Mouse (Mus musculus): ENCODE data around the gene H2-T24. TPM values are rescaled to one million over a fixed set of nuclear protein-coding genes. Genes with fewer than 3 reads are reported as not detected.
"Not testable (repeated sequence)": the region's sequence is repeated elsewhere in the genome, so short reads cannot be mapped to it uniquely, and the experiment has no call there.

Gene H2-T24
- polyA plus RNA-seq (2015; fragmentation: Nextera tagmentation; extraction: Ambion mirVana) = 5.4 and 5.8 TPM in 2 replicates

GRCm38 (mm10) chr17:36020191-36021073 lies at the start of gene H2-T24:
Gene H2-T24 (minus strand): TSS chr17:36020560.
- no peak within 1 kb of the TSS for H3K27ac ChIP-seq (replicated peaks)
- ATAC-seq (replicated peaks) = no peak
- H3K4me2 ChIP-seq (replicated peaks) = no peak within 1 kb of the TSS
- H3K4me3 ChIP-seq = no peak within 1 kb of the TSS
- WGBS = 43% methylated on average over 15 of the region's 15 CpGs
- no peaks in the 10 kb centered on the region for H3K4me1 ChIP-seq
- H3K9me3 ChIP-seq = no peaks in the 10 kb centered on the region
- H3K9ac ChIP-seq (replicated peaks) = no peak within 1 kb of the TSS
- no peaks in the 10 kb centered on the region for H3K27me3 ChIP-seq
- no peaks in the 10 kb centered on the region for H3K36me3 ChIP-seq

- ATAC-seq (replicated peaks) = no peak
- no peaks in the 10 kb centered on the region for H3K4me1 ChIP-seq
- no peaks in the 10 kb centered on the region for H3K9me3 ChIP-seq
- H3K36me3 ChIP-seq = no peaks in the 10 kb centered on the region
- no peak overlapping the region for H3K4me3 ChIP-seq
- WGBS = 35% methylated on average over 2 of the region's 2 CpGs
- no peak overlapping the region for H3K4me2 ChIP-seq (replicated peaks)
- H3K9ac ChIP-seq (replicated peaks) = no peak overlapping the region
- no peak overlapping the region for H3K27ac ChIP-seq (replicated peaks)
- no peaks in the 10 kb centered on the region for H3K27me3 ChIP-seq
Observed at GRCm38 (mm10) chr17:36060829-36061228, 40.5 kb upstream of the H2-T24 start.

GRCm38 (mm10) chr17:36058362-36058761 lies 38.0 kb upstream of the H2-T24 start, which contains the start of gene Gm11127:
Gene Gm11127 (minus strand): TSS chr17:36058371.
- H3K9ac ChIP-seq (replicated peaks); H3K36me3 ChIP-seq; ATAC-seq (replicated peaks); H3K4me1 ChIP-seq; H3K9me3 ChIP-seq; H3K4me3 ChIP-seq; H3K27ac ChIP-seq (replicated peaks); H3K4me2 ChIP-seq (replicated peaks); H3K27me3 ChIP-seq: not testable (repeated sequence)
- 75% methylated on average over 1 of the region's 1 CpGs for WGBS

- not testable (repeated sequence) for H3K4me2 ChIP-seq (replicated peaks); H3K36me3 ChIP-seq; H3K27ac ChIP-seq (replicated peaks); H3K27me3 ChIP-seq; H3K4me3 ChIP-seq; H3K9me3 ChIP-seq; H3K4me1 ChIP-seq; H3K9ac ChIP-seq (replicated peaks); ATAC-seq (replicated peaks)
- WGBS = 91% methylated on average over 25 of the region's 25 CpGs
Observed at GRCm38 (mm10) chr17:36057927-36058326, 37.6 kb upstream of the H2-T24 start.

- WGBS = 83% methylated on average over 3 of the region's 3 CpGs
Observed at GRCm38 (mm10) chr17:36043286-36043685, 22.9 kb upstream of the H2-T24 start.

GRCm38 (mm10) chr17:36042610-36043169 lies 22.3 kb upstream of the H2-T24 start, which contains the start of the genes H2-T22 and Gm6034:
Gene H2-T22 (minus strand): TSS chr17:36042747.
Gene Gm6034 (plus strand): TSS chr17:36042961.
- Histone ChIP-seq H3K4me3 (peak within 1 kb of the TSS; percentile 41), H3K4me2 (replicated peaks) (peak within 1 kb of the TSS; percentile 73), H3K9ac (replicated peaks) (peak within 1 kb of the TSS; percentile 48)
- not testable (repeated sequence) for H3K27me3 ChIP-seq; H3K4me1 ChIP-seq; H3K27ac ChIP-seq (replicated peaks); H3K9me3 ChIP-seq; H3K36me3 ChIP-seq
- peak; percentile 93 for ATAC-seq (replicated peaks)
- under 1% methylated on average over 12 of the region's 12 CpGs for WGBS

More at GRCm38 (mm10) chr17:36043286-36043685, 22.9 kb upstream of the H2-T24 start:
- no peaks in the 10 kb centered on the region for H3K9me3 ChIP-seq
- H3K4me1 ChIP-seq = peaks cover 8% of the 10 kb centered on the region
- H3K27ac ChIP-seq (replicated peaks) = no peak overlapping the region
- H3K27me3 ChIP-seq = no peaks in the 10 kb centered on the region; the same call in 1 of the 2 replicates
- ATAC-seq (replicated peaks) = no peak
- H3K9ac ChIP-seq (replicated peaks) = no peak overlapping the region
- H3K4me3 ChIP-seq = peak overlapping the region; percentile 41; the same call in 1 of the 2 replicates
- peak overlapping the region; percentile 73 for H3K4me2 ChIP-seq (replicated peaks)
- no peaks in the 10 kb centered on the region for H3K36me3 ChIP-seq

GRCm38 (mm10) chr17:36042055-36042454 lies 21.7 kb upstream of the H2-T24 start:
- ATAC-seq (replicated peaks) = peak; percentile 64
- WGBS = under 1% methylated on average over 19 of the region's 19 CpGs
- Histone ChIP-seq H3K4me3 (peak overlapping the region; percentile 41), H3K4me2 (replicated peaks) (peak overlapping the region; percentile 73), H3K9ac (replicated peaks) (peak overlapping the region; percentile 48)
- not testable (repeated sequence) for H3K27ac ChIP-seq (replicated peaks); H3K27me3 ChIP-seq; H3K4me1 ChIP-seq; H3K9me3 ChIP-seq; H3K36me3 ChIP-seq

- ATAC-seq (replicated peaks); H3K36me3 ChIP-seq; H3K9ac ChIP-seq (replicated peaks); H3K9me3 ChIP-seq; H3K4me3 ChIP-seq; H3K27me3 ChIP-seq; H3K4me2 ChIP-seq (replicated peaks); H3K4me1 ChIP-seq; H3K27ac ChIP-seq (replicated peaks): not testable (repeated sequence)
- WGBS = 91% methylated on average over 2 of the region's 2 CpGs
Observed at GRCm38 (mm10) chr17:36040604-36041003, 20.2 kb upstream of the H2-T24 start.

- not testable (repeated sequence) for H3K9me3 ChIP-seq; H3K9ac ChIP-seq (replicated peaks); ATAC-seq (replicated peaks); H3K36me3 ChIP-seq; H3K4me2 ChIP-seq (replicated peaks); H3K27me3 ChIP-seq; H3K27ac ChIP-seq (replicated peaks); H3K4me3 ChIP-seq
- H3K4me1 ChIP-seq = 0 out of 2 replicates have a peak, but pooled peaks cover 13% of the 10 kb centered on the region
- 93% methylated on average over 13 of the region's 13 CpGs for WGBS
Observed at GRCm38 (mm10) chr17:36036126-36036525, 15.8 kb upstream of the H2-T24 start.

- 0 out of 2 replicates have a peak, but pooled peaks cover 13% of the 10 kb centered on the region for H3K4me1 ChIP-seq
- not testable (repeated sequence) for H3K4me3 ChIP-seq; H3K36me3 ChIP-seq; H3K9me3 ChIP-seq; H3K27ac ChIP-seq (replicated peaks); ATAC-seq (replicated peaks); H3K4me2 ChIP-seq (replicated peaks); H3K9ac ChIP-seq (replicated peaks); H3K27me3 ChIP-seq
- 36% methylated on average over 3 of the region's 3 CpGs for WGBS
Observed at GRCm38 (mm10) chr17:36035010-36035638, 14.8 kb upstream of the H2-T24 start.

GRCm38 (mm10) chr17:36034524-36034923 lies 14.2 kb upstream of the H2-T24 start:
- not testable (repeated sequence) for H3K27ac ChIP-seq (replicated peaks); H3K9me3 ChIP-seq; ATAC-seq (replicated peaks); H3K36me3 ChIP-seq; H3K4me2 ChIP-seq (replicated peaks); H3K9ac ChIP-seq (replicated peaks); H3K4me3 ChIP-seq; H3K27me3 ChIP-seq
- 0 out of 2 replicates have a peak, but pooled peaks cover 13% of the 10 kb centered on the region for H3K4me1 ChIP-seq
- WGBS = 62% methylated on average over 3 of the region's 3 CpGs

GRCm38 (mm10) chr17:36032351-36032875 lies 12.1 kb upstream of the H2-T24 start, which contains the start of gene H2-T23:
Gene H2-T23 (minus strand): TSS chr17:36032855.
- not testable (repeated sequence) for H3K27me3 ChIP-seq; H3K36me3 ChIP-seq; H3K27ac ChIP-seq (replicated peaks); H3K9me3 ChIP-seq
- 0 out of 2 replicates have a peak, but pooled peaks cover 13% of the 10 kb centered on the region for H3K4me1 ChIP-seq
- under 1% methylated on average over 25 of the region's 25 CpGs for WGBS
- peak within 1 kb of the TSS; percentile 49 for H3K4me3 ChIP-seq
- peak within 1 kb of the TSS; percentile 47 for H3K9ac ChIP-seq (replicated peaks)
- ATAC-seq (replicated peaks) = peak; percentile 36
- peak within 1 kb of the TSS; percentile 93 for H3K4me2 ChIP-seq (replicated peaks)

Measured in forebrain, embryonic 15.5 days (tissue).